Mouse (Mus musculus) MEL (cell line): Measurements from ENCODE around the gene Gusb. TPM values are rescaled to one million over a fixed set of nuclear protein-coding genes. Genes with fewer than 3 reads are reported as not detected.

Experiments used
- DNase-seq: peaks from one replicate; pipeline ENCODE4 v3.0.0; 2011; ENCODE audit warnings: low read depth, low spot score
- H3K27ac ChIP-seq: 2 replicates; pipeline ENCODE4 v1.5.1; 2012; ENCODE audit warnings: low read depth, mild to moderate bottlenecking, control low read depth, low read length, moderate library complexity; ENCODE audit not compliant: control insufficient read depth
- H3K27me3 ChIP-seq, 2 experiments: fragments of 150-350 bp in 1 of 2; sonication (generic) in 1 of 2; 2 replicates each; pipeline ENCODE4 v1.6.1; 2012; ENCODE audit warnings: low read length in 2 of 2, mild to moderate bottlenecking in 2 of 2, improper control_type of control experiment in 1 of 2, moderate library complexity in 1 of 2; ENCODE audit not compliant: insufficient read depth in 2 of 2, control insufficient read depth in 1 of 2
- H3K36me3 ChIP-seq, 2 experiments: 2 replicates each; pipeline ENCODE4 v1.6.1; 2012 to 2014; ENCODE audit warnings: low read length in 2 of 2, improper control_type of control experiment in 1 of 2, inconsistent platforms in 1 of 2, mild to moderate bottlenecking in 1 of 2; ENCODE audit not compliant: insufficient read depth in 2 of 2, control insufficient read depth in 1 of 2
- H3K4me1 ChIP-seq, 2 experiments: fragments of 150-350 bp in 1 of 2; sonication (generic) in 1 of 2; 2 replicates each; pipeline ENCODE4 v1.6.1; 2012; ENCODE audit warnings: low read length in 2 of 2, improper control_type of control experiment in 1 of 2, mild to moderate bottlenecking in 1 of 2; ENCODE audit not compliant: insufficient read depth in 2 of 2, control insufficient read depth in 1 of 2
- H3K4me3 ChIP-seq, 2 experiments: fragments of 150-350 bp in 1 of 2; sonication (generic) in 1 of 2; 2 replicates each; pipeline ENCODE4 v1.5.1; 2012; ENCODE audit warnings: low read depth in 2 of 2, low read length in 2 of 2, mild to moderate bottlenecking in 2 of 2, moderate library complexity in 2 of 2, control low read depth in 1 of 2, improper control_type of control experiment in 1 of 2; ENCODE audit not compliant: control insufficient read depth in 1 of 2, insufficient read depth in 1 of 2
- H3K79me2 ChIP-seq: 2 replicates; pipeline ENCODE4 v1.6.1; 2012; ENCODE audit warnings: mild to moderate bottlenecking, low read length, moderate library complexity; ENCODE audit not compliant: control insufficient read depth, poor library complexity, insufficient read depth
- H3K9ac ChIP-seq: 2 replicates; pipeline ENCODE4 v1.6.1; 2012; ENCODE audit warnings: low read depth, mild to moderate bottlenecking, control low read depth, low read length, moderate library complexity; ENCODE audit not compliant: control insufficient read depth, poor library complexity, severe bottlenecking
- H3K9me3 ChIP-seq: fragments of 150-350 bp; sonication (generic); replicated peaks from 2 replicates; pipeline ENCODE4 v1.6.1; 2012; ENCODE audit warnings: mild to moderate bottlenecking, low read length, improper control_type of control experiment, moderate library complexity; ENCODE audit not compliant: insufficient read depth
- BHLHE40 ChIP-seq: IDR thresholded peaks from 2 replicates; pipeline ENCODE4 v1.6.1; 2012; ENCODE audit warnings: low read depth, mild to moderate bottlenecking, inconsistent platforms, low read length, improper control_type of control experiment, borderline replicate concordance
- CTCF ChIP-seq, 3 experiments: IDR thresholded peaks in 2 of 3; conservative IDR thresholded peaks in 1 of 3; 2 replicates each; pipeline ENCODE4 v1.5.1; 2011 to 2012; ENCODE audit warnings: low read length in 3 of 3, low read depth in 2 of 3, mild to moderate bottlenecking in 2 of 3, improper control_type of control experiment in 1 of 3, inconsistent platforms in 1 of 3, mixed read lengths in 1 of 3, moderate library complexity in 1 of 3; ENCODE audit not compliant: control insufficient read depth in 1 of 3, insufficient read depth in 1 of 3, poor library complexity in 1 of 3, severe bottlenecking in 1 of 3
- E2F4 ChIP-seq: IDR thresholded peaks from 2 replicates; pipeline ENCODE4 v1.6.1; 2011; ENCODE audit warnings: low read depth, low read length, improper control_type of control experiment, borderline replicate concordance
- ELF1 ChIP-seq: IDR thresholded peaks from 2 replicates; pipeline ENCODE4 v1.6.1; 2014; ENCODE audit warnings: low read depth, mild to moderate bottlenecking, inconsistent platforms, low read length, improper control_type of control experiment, moderate library complexity
- EP300 ChIP-seq, 2 experiments: IDR thresholded peaks; 2 replicates each; pipeline ENCODE4 v1.6.1; 2011; ENCODE audit warnings: improper control_type of control experiment in 2 of 2, low read length in 2 of 2, low read depth in 1 of 2, mild to moderate bottlenecking in 1 of 2
- HCFC1 ChIP-seq: IDR thresholded peaks from 2 replicates; pipeline ENCODE4 v1.6.1; 2012; ENCODE audit warnings: low read depth, mild to moderate bottlenecking, inconsistent platforms, low read length, improper control_type of control experiment, moderate library complexity
- JUND ChIP-seq: IDR thresholded peaks from 2 replicates; pipeline ENCODE4 v1.6.1; 2011; ENCODE audit warnings: low read depth, mild to moderate bottlenecking, improper control_type of control experiment, low read length
- MAFK ChIP-seq: IDR thresholded peaks from 2 replicates; pipeline ENCODE4 v1.6.1; 2011; ENCODE audit warnings: low read depth, mild to moderate bottlenecking, low read length, improper control_type of control experiment, borderline replicate concordance
- MXI1 ChIP-seq: IDR thresholded peaks from 2 replicates; pipeline ENCODE4 v1.6.1; 2011; ENCODE audit warnings: mild to moderate bottlenecking, low read depth, low read length, improper control_type of control experiment
- MYB ChIP-seq: IDR thresholded peaks from 2 replicates; pipeline ENCODE4 v1.6.1; 2011; ENCODE audit warnings: mild to moderate bottlenecking, low read depth, low read length, improper control_type of control experiment
- MYC ChIP-seq: IDR thresholded peaks from 2 replicates; pipeline ENCODE4 v1.6.1; 2011; ENCODE audit warnings: low read depth, mild to moderate bottlenecking, low read length, improper control_type of control experiment, moderate library complexity
- NELFE ChIP-seq: IDR thresholded peaks from 2 replicates; pipeline ENCODE4 v1.6.1; 2011; ENCODE audit warnings: low read depth, low read length, improper control_type of control experiment
- POLR2A ChIP-seq, 2 experiments: IDR thresholded peaks; 2 replicates each; pipeline ENCODE4 v1.6.1; 2011 to 2012; ENCODE audit warnings: low read length in 2 of 2, mild to moderate bottlenecking in 2 of 2, control low read depth in 1 of 2, improper control_type of control experiment in 1 of 2, low read depth in 1 of 2, moderate library complexity in 1 of 2; ENCODE audit not compliant: control insufficient read depth in 1 of 2, insufficient read depth in 1 of 2, poor library complexity in 1 of 2
- POLR2AphosphoS5 ChIP-seq: IDR thresholded peaks from 2 replicates; pipeline ENCODE4 v1.6.1; 2012; ENCODE audit warnings: low read depth, borderline replicate concordance, mild to moderate bottlenecking, inconsistent platforms, low read length, moderate library complexity, mixed read lengths
- RAD21 ChIP-seq: IDR thresholded peaks from 2 replicates; pipeline ENCODE4 v1.6.1; 2011; ENCODE audit warnings: mild to moderate bottlenecking, low read depth, low read length, improper control_type of control experiment
- RCOR1 ChIP-seq: IDR thresholded peaks from 2 replicates; pipeline ENCODE4 v1.6.1; 2012; ENCODE audit warnings: low read depth, mild to moderate bottlenecking, inconsistent platforms, low read length, improper control_type of control experiment
- SIN3A ChIP-seq: IDR thresholded peaks from 2 replicates; pipeline ENCODE4 v1.6.1; 2012; ENCODE audit warnings: low read length, improper control_type of control experiment, inconsistent platforms
- SMC3 ChIP-seq: IDR thresholded peaks from 2 replicates; pipeline ENCODE4 v1.6.1; 2011; ENCODE audit warnings: low read depth, low read length, improper control_type of control experiment
- TAL1 ChIP-seq: IDR thresholded peaks from 2 replicates; pipeline ENCODE4 v1.6.1; 2012; ENCODE audit warnings: mild to moderate bottlenecking, inconsistent platforms, low read length, moderate library complexity, mixed read lengths
- UBTF ChIP-seq: IDR thresholded peaks from 2 replicates; pipeline ENCODE4 v1.6.1; 2012; ENCODE audit warnings: low read depth, mild to moderate bottlenecking, inconsistent platforms, low read length, improper control_type of control experiment, moderate library complexity, borderline replicate concordance; ENCODE audit not compliant: insufficient read depth
- USF2 ChIP-seq, 2 experiments: IDR thresholded peaks; 2 replicates each; pipeline ENCODE4 v1.6.1; 2011 to 2012; ENCODE audit warnings: improper control_type of control experiment in 2 of 2, low read length in 2 of 2, borderline replicate concordance in 1 of 2, inconsistent platforms in 1 of 2, low read depth in 1 of 2, mild to moderate bottlenecking in 1 of 2; ENCODE audit not compliant: insufficient read depth in 1 of 2
- ZC3H11A ChIP-seq: IDR thresholded peaks from 2 replicates; pipeline ENCODE4 v1.6.1; 2012; ENCODE audit warnings: low read depth, mild to moderate bottlenecking, inconsistent platforms, low read length, improper control_type of control experiment
- ZKSCAN1 ChIP-seq: IDR thresholded peaks from 2 replicates; pipeline ENCODE4 v1.6.1; 2012; ENCODE audit warnings: low read depth, mild to moderate bottlenecking, inconsistent platforms, low read length, improper control_type of control experiment, moderate library complexity
- polyA plus RNA-seq, 2 experiments: library from polyadenylated mRNA; stranded (reverse) in 1 of 2; unstranded in 1 of 2; fragments of >175 nt in 1 of 2; fragments of >200 nt in 1 of 2; gene quantifications; 2 replicates each; pipeline versions ENCODE4 v1.2.1 to v1.2.4; 2012; ENCODE audit warnings: low replicate concordance in 2 of 2, low read depth in 1 of 2; ENCODE audit not compliant: insufficient read length in 2 of 2, insufficient read depth in 1 of 2, missing spikeins in 1 of 2
- total RNA-seq: library from RNA; depleted of rRNA; stranded (reverse); fragments of 300-350 nt; gene quantifications from 2 replicates; pipeline ENCODE4 v1.2.3, GENCODE M21; 2012

Gene Gusb
- total and polyA plus RNA-seq, 3 experiments = 44.4 to 107 (median 54.2) TPM

GRCm38 (mm10) chr5:130040797-130041196, 37.9 kb upstream of the Gusb start:
- Histone ChIP-seq H3K27me3 (no peaks in the 10 kb centered on the region), H3K4me3 (no peak overlapping the region)
- TF ChIP-seq ZKSCAN1 (no peak), POLR2A (IDR thresholded peaks at IDR 0.05; ENCODE audit: control insufficient read depth in 1 of 2, insufficient read depth in 1 of 2, low read depth in 1 of 2, low read length in 2 of 2, poor library complexity in 1 of 2) (no peak), SIN3A (no peak), ZC3H11A (no peak), ELF1 (no peak), MYB (no peak), RAD21 (no peak), BHLHE40 (no peak), MXI1 (no peak), E2F4 (no peak), UBTF (no peak), JUND (no peak), POLR2AphosphoS5 (no peak), NELFE (no peak), USF2 (IDR thresholded peaks at IDR 0.05; ENCODE audit: borderline replicate concordance in 1 of 2, insufficient read depth in 1 of 2, low read depth in 1 of 2, low read length in 2 of 2) (no peak), MAFK (no peak), RCOR1 (no peak)
- TF ChIP-seq, all 39 proteins: peak for 0
- no peaks in the 10 kb centered on the region for H3K9me3 ChIP-seq
- H3K4me1 ChIP-seq = no peaks in the 10 kb centered on the region
- H3K9ac ChIP-seq = no peak overlapping the region
- H3K36me3 ChIP-seq = peaks cover 0 to 24% of the 10 kb centered on the region in 2 experiments; a peak in 2 of 4 replicates
- no peak overlapping the region for H3K27ac ChIP-seq
- no peaks in the 10 kb centered on the region for H3K79me2 ChIP-seq
- no peak for DNase-seq

- peaks cover 0 to 22% of the 10 kb centered on the region in 2 experiments; a peak in 3 of 4 replicates for H3K36me3 ChIP-seq
- no peak overlapping the region for H3K27ac ChIP-seq
Measured at GRCm38 (mm10) chr5:130037752-130038455, 35.1 kb upstream of the Gusb start.

More at GRCm38 (mm10) chr5:130037752-130038455, 35.1 kb upstream of the Gusb start:
- no peak overlapping the region for H3K4me3 ChIP-seq
- DNase-seq = peak; percentile 73
- H3K4me1 ChIP-seq = no peaks in the 10 kb centered on the region
- no peak overlapping the region for H3K9ac ChIP-seq
- TF ChIP-seq EP300 (IDR thresholded peaks at IDR 0.05; ENCODE audit: low read depth in 1 of 2, low read length in 2 of 2) = 0 out of 4 replicates have a peak, but pooled peaks of 1 of the 2 experiments have one; percentile 4
- TF ChIP-seq MYC = no peak
- peak; percentile 65 for TF ChIP-seq SMC3
- TF ChIP-seq TAL1 = no peak
- TF ChIP-seq HCFC1 = no peak
- TF ChIP-seq CTCF (IDR thresholded peaks at IDR 0.05 in 2 of 3, conservative IDR thresholded peaks at IDR 0.05 in 1 of 3; ENCODE audit: control insufficient read depth in 1 of 3, insufficient read depth in 1 of 3, low read depth in 2 of 3, low read length in 3 of 3, poor library complexity in 1 of 3, severe bottlenecking in 1 of 3) = peak; percentile 83 to 90 (median 86)
- TF ChIP-seq ZC3H11A = peak; percentile 47; the same call in 1 of the 2 replicates
- peak; percentile 55 for TF ChIP-seq RAD21
- H3K9me3 ChIP-seq = no peaks in the 10 kb centered on the region
- no peaks in the 10 kb centered on the region for H3K79me2 ChIP-seq
- H3K27me3 ChIP-seq = no peaks in the 10 kb centered on the region
